Mouse (Mus musculus) liver, adult 2 months (tissue): Measurements from ENCODE around the gene Il31ra.

ENCODE experiments used
- CTCF ChIP-seq: fragments of 200-500 bp; IDR thresholded peaks from 2 replicates; pipeline ENCODE4 v1.5.1; 2011; ENCODE audit warnings: low read depth, low read length, control low read depth
- POLR2A ChIP-seq: fragments of 200-500 bp; IDR thresholded peaks from 2 replicates; pipeline ENCODE4 v1.6.1; 2011; ENCODE audit warnings: low read length, control low read depth; ENCODE audit not compliant: insufficient read depth; ENCODE audit errors: extremely low read depth

GRCm38 (mm10) chr13:112582291-112582690, 11.9 kb downstream of the Il31ra start:
- TF ChIP-seq CTCF = no peak
- TF ChIP-seq POLR2A = no peak
